Mouse (Mus musculus) midbrain, embryonic 14.5 days (tissue): ENCODE measurements at regions not wholly inside any gene's neighbourhood (a gene's known extent, or its start where the extent isn't known, plus 50 kb on each side); places are given as distances from the start of the nearest gene placed in this dataset.

ENCODE experiments used
- ATAC-seq: fragments of 200-750 bp; cut with Nextera tagmentation; 2 replicates; pipeline ENCODE4 v1.8.0; 2017; ENCODE audit warnings: moderate number of reproducible peaks, moderate library complexity; ENCODE audit not compliant: low FRiP score, low TSS enrichment
- DNase-seq: peaks from one replicate; pipeline ENCODE4 v3.0.0-alpha.2; 2015
- H3K27ac ChIP-seq: fragments of 300-500 bp; sonication (generic); replicated peaks from 2 replicates; pipeline ENCODE4 v1.5.1; 2014; ENCODE audit warnings: mild to moderate bottlenecking, low read depth, low read length, moderate library complexity
- H3K27me3 ChIP-seq: fragments of 300-500 bp; sonication (generic); 2 replicates; pipeline ENCODE4 v1.6.1; 2014; ENCODE audit warnings: low read length, control low read depth, mixed read lengths; ENCODE audit not compliant: control insufficient read depth, insufficient read depth
- H3K36me3 ChIP-seq: fragments of 300-500 bp; sonication (generic); 2 replicates; pipeline ENCODE4 v1.6.1; 2014; ENCODE audit warnings: low read length, control low read depth; ENCODE audit not compliant: control insufficient read depth, insufficient read depth
- H3K4me1 ChIP-seq: fragments of 300-500 bp; sonication (generic); 2 replicates; pipeline ENCODE4 v1.6.1; 2014; ENCODE audit warnings: mild to moderate bottlenecking, antibody characterized with exemption, low read length, control low read depth; ENCODE audit not compliant: control insufficient read depth, insufficient read depth
- H3K4me2 ChIP-seq: fragments of 300-500 bp; sonication (generic); 2 replicates; pipeline ENCODE4 v1.6.1; 2014; ENCODE audit warnings: mild to moderate bottlenecking, low read length, moderate library complexity
- H3K4me3 ChIP-seq: fragments of 300-500 bp; sonication (generic); replicated peaks from 2 replicates; pipeline ENCODE4 v1.5.1; 2014; ENCODE audit warnings: low read depth, low read length
- H3K9ac ChIP-seq: fragments of 300-500 bp; sonication (generic); replicated peaks from 2 replicates; pipeline ENCODE4 v1.6.1; 2014; ENCODE audit warnings: mild to moderate bottlenecking, low read length, moderate library complexity
- H3K9me3 ChIP-seq: fragments of 300-500 bp; sonication (generic); 2 replicates; pipeline ENCODE4 v1.6.1; 2016; ENCODE audit warnings: low read length, control low read depth, mixed read lengths; ENCODE audit not compliant: control insufficient read depth
- WGBS: fragments of 180-500 bp; shearing (Covaris S2); extraction: QIAGEN DNeasy Blood & Tissue Kit; methylation state at CpG from one replicate; pipeline ENCODE4 v1.1.7; 2014; 5-methylcytosine and 5-hydroxymethylcytosine counted together

DNA sequence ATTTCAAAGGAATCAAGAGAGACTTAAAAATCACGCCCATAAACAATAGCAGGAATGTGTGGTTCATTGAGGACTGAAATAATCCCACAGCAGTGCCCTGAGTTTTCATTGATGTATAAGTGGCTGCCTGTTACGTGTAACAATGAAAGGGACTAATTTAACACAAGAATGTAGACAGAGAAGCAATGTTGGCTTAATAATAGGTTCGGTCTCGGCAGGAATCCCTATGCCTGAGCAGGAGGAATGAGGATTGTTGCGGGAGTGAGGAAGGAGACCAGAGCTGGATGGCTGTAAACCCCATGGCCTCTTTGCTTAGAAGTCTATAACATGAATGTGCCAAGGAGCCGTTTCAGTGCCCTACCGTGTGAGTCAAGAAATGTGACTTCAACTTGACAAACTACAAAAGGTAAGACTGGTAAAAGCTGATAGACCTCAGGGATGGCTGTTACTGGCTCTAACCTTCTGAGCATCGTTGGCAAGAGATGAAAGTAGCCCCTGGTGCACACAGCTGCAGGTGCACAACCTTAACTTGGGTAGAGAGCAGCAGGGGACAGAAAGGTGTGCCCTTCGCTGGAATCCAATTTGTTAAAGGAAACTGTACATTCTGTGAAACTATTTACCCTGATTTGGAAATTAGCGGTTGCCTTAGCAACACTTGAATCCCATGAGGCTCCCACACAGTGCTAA, 165.9 kb upstream of the Gbe1 start:
- Histone ChIP-seq H3K9ac (no peak overlapping the region), H3K4me2 (no peak overlapping the region), H3K9me3 (no peaks in the 10 kb centered on the region), H3K27me3 (no peaks in the 10 kb centered on the region), H3K4me1 (0 out of 2 replicates have a peak, but pooled peaks cover 4% of the 10 kb centered on the region), H3K36me3 (no peaks in the 10 kb centered on the region), H3K27ac (no peak overlapping the region), H3K4me3 (no peak overlapping the region)
- 35% methylated on average over 10 of the region's 10 CpGs for WGBS
- ATAC-seq (no peak), DNase-seq (peak; percentile 46)

DNA sequence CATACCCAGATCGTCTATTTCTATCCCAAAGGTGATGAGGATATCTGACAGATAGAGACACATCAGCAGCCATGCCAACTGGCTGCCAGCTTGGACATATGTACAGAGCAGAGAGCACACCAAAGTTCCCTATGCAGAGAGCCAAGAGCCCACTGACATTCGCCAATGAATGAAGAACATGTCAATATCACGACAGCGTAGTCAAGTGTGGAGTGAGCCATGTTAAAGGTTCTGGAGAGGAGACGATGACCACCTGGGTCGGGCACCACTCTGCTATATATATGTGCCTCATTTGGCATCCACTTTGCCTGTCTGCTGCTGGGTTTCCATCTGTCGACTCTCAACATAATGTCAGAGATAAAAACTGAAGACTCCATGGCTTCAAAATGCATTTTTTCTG, 159.2 kb upstream of the Gbe1 start:
- 91% methylated on average over 7 of the region's 7 CpGs for WGBS
- no peak for DNase-seq
- ATAC-seq: no peak

DNA sequence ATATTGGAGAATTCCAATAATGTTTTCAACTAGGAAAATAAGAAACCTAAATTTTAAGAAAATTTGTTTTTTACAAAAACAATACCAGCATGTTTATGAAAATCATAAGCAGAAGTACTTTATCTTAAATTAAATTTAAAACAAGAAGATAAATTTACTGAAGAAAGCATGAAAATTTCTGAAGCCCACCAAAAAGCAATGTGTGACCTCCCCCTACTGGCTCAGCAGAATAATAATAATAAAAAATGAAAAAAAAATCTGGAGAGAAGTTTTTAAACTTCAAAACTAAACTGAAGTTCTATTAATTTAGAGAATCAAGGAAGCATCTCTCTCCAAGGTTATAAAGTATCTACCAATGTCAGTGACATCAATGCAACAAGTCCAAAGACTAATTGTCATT, 153.2 kb upstream of the Gbe1 start:
- H3K27me3 ChIP-seq: no peaks in the 10 kb centered on the region
- no peaks in the 10 kb centered on the region for H3K9me3 ChIP-seq
- no peak overlapping the region for H3K4me2 ChIP-seq
- DNase-seq (peak; percentile 33), ATAC-seq (no peak)
- no peaks in the 10 kb centered on the region for H3K36me3 ChIP-seq
- H3K4me3 ChIP-seq: no peak overlapping the region
- H3K27ac ChIP-seq: no peak overlapping the region
- H3K4me1 ChIP-seq: no peaks in the 10 kb centered on the region
- H3K9ac ChIP-seq: no peak overlapping the region

More for the DNA sequence above, 159.2 kb upstream of the Gbe1 start:
- H3K27ac ChIP-seq: no peak overlapping the region
- H3K4me3 ChIP-seq: no peak overlapping the region
- no peak overlapping the region for H3K4me2 ChIP-seq
- H3K27me3 ChIP-seq: no peaks in the 10 kb centered on the region
- H3K4me1 ChIP-seq: no peaks in the 10 kb centered on the region
- H3K9ac ChIP-seq: no peak overlapping the region
- H3K36me3 ChIP-seq: no peaks in the 10 kb centered on the region
- H3K9me3 ChIP-seq: no peaks in the 10 kb centered on the region

DNA sequence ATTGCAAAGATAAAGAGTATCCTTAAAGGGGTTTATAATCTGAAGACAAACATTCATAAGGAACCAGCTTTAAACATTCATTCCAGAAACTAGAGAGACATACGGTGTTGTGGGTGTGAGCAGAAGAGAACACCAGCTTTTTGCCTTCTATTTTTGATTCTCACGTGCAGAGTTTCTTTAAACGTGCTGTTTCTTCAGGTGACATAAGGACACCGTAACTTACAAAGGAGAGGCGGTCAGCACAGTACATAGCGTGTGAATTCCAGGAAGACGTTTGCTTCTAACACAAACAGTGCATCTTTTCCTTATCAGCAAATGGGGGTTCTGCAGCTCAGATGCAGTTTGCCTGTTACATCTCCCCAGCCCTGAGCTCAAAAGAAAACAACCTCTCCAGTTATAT, 138.6 kb upstream of the Gbe1 start:
- 88% methylated on average over 7 of the region's 7 CpGs for WGBS
- Histone ChIP-seq H3K4me2 (no peak overlapping the region), H3K9me3 (no peaks in the 10 kb centered on the region), H3K36me3 (no peaks in the 10 kb centered on the region), H3K27me3 (no peaks in the 10 kb centered on the region), H3K9ac (no peak overlapping the region), H3K27ac (no peak overlapping the region), H3K4me3 (no peak overlapping the region), H3K4me1 (no peaks in the 10 kb centered on the region)
- DNase-seq: no peak
- no peak for ATAC-seq

DNA sequence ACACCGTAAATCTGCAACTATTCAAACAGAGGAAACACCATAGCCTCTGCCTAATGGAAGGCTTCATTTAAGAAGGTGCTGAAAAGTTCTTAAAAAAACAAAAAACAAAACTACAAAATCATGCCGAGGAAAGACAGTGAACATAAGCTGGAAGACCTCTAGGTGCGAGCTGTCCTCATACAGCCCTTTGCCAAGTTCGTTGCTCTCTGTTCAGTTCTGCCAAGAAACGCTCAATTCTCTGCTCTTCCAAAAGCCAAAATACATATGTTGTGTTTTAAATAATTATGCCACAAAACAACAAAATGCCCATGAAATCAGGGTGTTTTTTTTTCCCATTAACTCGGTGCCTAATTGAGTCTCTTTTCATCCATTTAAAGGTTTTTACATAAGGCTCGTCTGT, 134.8 kb upstream of the Gbe1 start:
- no peak overlapping the region for H3K4me3 ChIP-seq
- no peak overlapping the region for H3K27ac ChIP-seq
- no peaks in the 10 kb centered on the region for H3K27me3 ChIP-seq
- no peak for ATAC-seq
- DNase-seq: no peak
- no peaks in the 10 kb centered on the region for H3K4me1 ChIP-seq
- no peak overlapping the region for H3K9ac ChIP-seq
- 90% methylated on average over 7 of the region's 7 CpGs for WGBS
- H3K9me3 ChIP-seq: no peaks in the 10 kb centered on the region
- no peak overlapping the region for H3K4me2 ChIP-seq
- no peaks in the 10 kb centered on the region for H3K36me3 ChIP-seq

DNA sequence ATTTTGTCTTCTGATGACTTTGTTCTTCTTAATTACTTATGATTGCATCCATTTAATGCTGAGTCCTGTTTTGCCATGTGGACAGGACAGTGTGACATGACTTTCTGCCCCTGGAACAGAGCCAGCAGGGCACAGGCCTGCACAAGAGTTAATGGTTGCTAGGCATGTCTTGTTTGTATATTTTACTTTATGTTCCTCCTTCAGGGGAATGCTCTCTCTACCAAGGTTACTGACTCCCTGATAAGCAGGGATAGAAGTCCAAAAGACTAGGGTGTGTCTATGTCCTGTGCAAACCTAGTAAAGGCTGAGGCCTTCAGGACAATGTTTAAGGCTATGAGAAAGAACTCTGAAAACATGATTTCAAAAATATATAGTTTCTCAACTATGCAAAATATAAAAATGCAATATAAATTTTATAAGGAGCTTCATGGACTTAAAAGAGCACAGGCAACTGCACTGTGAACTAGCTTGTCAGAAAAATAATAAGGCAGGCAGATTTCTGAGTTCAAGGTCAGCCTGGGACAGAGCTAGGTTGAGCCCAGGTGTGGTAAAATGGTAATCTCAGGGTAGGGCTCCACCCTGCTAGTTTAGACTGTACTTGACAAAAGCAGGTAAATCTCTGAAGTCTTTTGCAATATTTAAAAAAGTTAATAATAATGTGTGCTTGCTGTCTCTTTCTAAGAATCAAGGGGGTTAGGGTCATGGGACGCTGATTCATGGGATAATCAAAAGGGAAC, 99.7 kb upstream of the Gbe1 start:
- Histone ChIP-seq H3K4me2 (no peak overlapping the region), H3K36me3 (no peaks in the 10 kb centered on the region), H3K4me3 (no peak overlapping the region), H3K9me3 (peaks cover 8% of the 10 kb centered on the region), H3K27me3 (no peaks in the 10 kb centered on the region), H3K4me1 (no peaks in the 10 kb centered on the region), H3K27ac (no peak overlapping the region), H3K9ac (no peak overlapping the region)
- ATAC-seq (no peak), DNase-seq (no peak)
- 66% methylated on average over 1 of the region's 1 CpGs for WGBS

DNA sequence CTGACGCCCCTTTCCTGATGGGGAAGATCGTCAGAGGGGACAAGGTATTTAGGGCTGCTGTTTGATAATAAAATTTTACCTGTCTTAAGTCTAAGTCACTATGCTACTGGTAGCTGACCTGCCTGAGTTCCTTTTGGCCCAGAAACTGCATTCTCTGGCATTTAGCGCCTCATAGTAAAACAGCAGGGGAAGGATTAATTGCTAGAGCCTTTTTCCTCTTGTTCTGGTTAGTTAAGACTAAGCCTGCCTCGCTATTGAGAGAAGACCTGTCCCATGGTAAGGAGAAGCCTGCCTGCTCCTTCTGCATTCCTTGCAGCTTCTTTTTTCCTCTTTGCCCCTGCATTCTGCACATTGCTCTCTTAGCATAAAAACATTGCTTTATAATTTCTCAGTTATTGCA, 98.9 kb upstream of the Gbe1 start:
- DNase-seq: no peak
- H3K27ac ChIP-seq: no peak overlapping the region
- no peaks in the 10 kb centered on the region for H3K36me3 ChIP-seq
- 15% methylated on average over 4 of the region's 4 CpGs for WGBS
- H3K4me1 ChIP-seq: no peaks in the 10 kb centered on the region
- no peak for ATAC-seq
- H3K9me3 ChIP-seq: peaks cover 8% of the 10 kb centered on the region
- no peaks in the 10 kb centered on the region for H3K27me3 ChIP-seq
- no peak overlapping the region for H3K9ac ChIP-seq
- no peak overlapping the region for H3K4me3 ChIP-seq
- no peak overlapping the region for H3K4me2 ChIP-seq

DNA sequence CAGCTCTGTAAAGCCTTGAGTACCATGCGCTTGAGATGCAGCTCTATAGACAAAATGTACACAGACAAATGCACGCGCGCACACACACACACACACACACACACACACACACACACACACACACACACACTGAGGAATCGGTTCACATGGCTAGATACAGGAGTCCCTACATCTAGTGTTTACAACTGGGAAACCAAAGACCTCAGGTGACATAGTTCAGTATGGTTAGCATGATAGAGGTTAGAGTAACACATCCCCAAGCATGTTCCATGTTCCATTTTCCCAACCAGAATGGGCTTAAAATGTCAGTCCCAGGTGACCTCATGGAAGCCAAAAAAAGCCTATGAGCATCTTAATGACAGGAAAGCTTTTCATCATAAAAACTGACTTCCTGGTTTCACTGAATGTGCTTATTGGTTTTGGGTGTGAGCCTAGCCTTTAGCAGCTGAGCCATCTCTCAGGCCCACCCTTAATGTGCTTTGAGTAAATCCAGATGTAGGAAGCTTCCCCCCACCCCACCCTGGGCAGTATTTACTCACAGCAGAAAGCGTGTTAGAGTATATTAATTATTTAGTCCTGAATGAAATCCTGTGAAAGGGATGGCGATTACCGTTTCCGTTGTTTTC, 86.0 kb upstream of the Gbe1 start:
- no peaks in the 10 kb centered on the region for H3K4me1 ChIP-seq
- no peak overlapping the region for H3K4me2 ChIP-seq
- DNase-seq (no peak), ATAC-seq (no peak)
- H3K9ac ChIP-seq: no peak overlapping the region
- H3K27ac ChIP-seq: no peak overlapping the region
- no peaks in the 10 kb centered on the region for H3K9me3 ChIP-seq
- H3K4me3 ChIP-seq: no peak overlapping the region
- 92% methylated on average over 9 of the region's 9 CpGs for WGBS
- H3K36me3 ChIP-seq: no peaks in the 10 kb centered on the region
- H3K27me3 ChIP-seq: no peaks in the 10 kb centered on the region

DNA sequence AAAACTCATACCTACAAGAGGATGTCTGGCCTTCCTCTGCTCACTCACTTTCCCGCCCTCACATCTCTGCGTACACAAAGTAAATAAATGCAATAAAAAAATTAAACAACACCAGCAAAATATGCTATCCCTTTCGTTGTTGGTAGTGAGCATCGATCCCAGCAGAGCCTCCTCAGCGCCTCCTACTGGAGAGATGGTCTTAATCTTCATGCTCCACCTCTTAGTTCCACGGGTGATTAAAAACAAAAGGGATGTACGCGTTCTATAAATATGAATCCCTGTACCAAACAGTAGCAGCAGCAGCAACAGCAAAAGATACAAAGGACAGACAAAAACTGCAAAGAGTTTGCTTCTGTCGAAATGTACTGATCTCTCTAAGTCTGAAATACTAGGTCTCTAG, 81.0 kb upstream of the Gbe1 start:
- no peaks in the 10 kb centered on the region for H3K27me3 ChIP-seq

More for the DNA sequence above, 81.0 kb upstream of the Gbe1 start:
- H3K9ac ChIP-seq: no peak overlapping the region
- no peak for DNase-seq
- H3K4me1 ChIP-seq: no peaks in the 10 kb centered on the region
- no peaks in the 10 kb centered on the region for H3K36me3 ChIP-seq
- H3K9me3 ChIP-seq: no peaks in the 10 kb centered on the region
- no peak for ATAC-seq
- H3K4me3 ChIP-seq: no peak overlapping the region
- WGBS: 91% methylated on average over 9 of the region's 9 CpGs
- no peak overlapping the region for H3K4me2 ChIP-seq
- H3K27ac ChIP-seq: no peak overlapping the region
